Mouse (Mus musculus): ENCODE data around the gene Hspg2.

Hspg2 gene

DNA sequence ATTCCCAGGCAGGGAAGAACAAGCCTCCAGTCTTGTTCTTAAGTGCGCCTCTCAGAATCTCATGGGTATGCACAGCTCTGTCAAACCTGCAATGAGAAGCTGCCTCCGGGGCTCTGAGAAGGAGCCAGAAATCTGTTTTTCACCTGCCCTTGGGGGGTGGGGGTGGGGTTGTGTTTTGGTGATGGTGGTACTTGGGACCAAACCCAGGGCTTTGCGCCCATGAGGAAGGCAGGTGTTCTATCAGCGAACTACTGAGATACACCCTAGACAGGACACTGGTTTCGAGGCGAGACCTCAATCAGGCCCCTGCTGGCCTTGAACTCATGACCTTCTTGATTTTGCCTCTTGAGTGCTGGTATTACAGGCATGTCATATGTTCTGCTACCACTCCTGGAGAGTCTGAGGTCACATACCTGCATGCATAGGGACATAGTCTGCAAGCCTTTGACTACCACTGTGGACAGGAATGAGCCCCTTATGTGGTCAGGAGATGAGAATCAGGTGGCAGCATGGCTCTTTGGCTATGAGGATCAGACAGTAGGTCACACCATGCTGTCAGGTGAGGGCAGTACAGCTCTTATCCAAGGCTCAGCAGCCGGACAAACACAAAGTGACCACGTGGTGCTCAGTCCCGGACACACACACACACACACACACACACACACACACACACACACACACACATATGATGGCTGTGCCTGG lies 30.5 kb downstream of the Hspg2 start:
- no peak for DNase-seq (ENCODE audit: extremely low spot score, low spot score)

DNA sequence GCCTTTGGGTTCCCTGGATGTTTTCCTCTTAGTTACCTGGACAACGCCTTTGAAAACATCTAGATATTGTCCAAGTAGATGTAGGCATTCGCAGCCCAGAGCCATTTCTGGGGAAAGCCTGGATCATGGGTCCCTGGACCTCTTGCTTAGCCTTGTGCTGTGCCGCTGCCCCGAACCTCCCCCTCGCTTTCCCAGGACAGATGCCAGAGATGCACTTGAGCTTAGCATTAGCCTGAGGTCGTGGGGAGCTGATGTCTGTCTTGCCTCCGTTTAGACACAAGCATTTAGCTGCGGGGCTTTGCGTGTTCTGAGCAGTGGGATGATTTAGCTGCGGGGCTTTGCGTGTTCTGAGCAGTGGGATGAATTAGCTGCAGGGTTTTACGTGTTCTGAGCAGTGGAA lies 31.6 kb downstream of the Hspg2 start:
- no peak for DNase-seq (ENCODE audit: extremely low spot score, low spot score)

DNA sequence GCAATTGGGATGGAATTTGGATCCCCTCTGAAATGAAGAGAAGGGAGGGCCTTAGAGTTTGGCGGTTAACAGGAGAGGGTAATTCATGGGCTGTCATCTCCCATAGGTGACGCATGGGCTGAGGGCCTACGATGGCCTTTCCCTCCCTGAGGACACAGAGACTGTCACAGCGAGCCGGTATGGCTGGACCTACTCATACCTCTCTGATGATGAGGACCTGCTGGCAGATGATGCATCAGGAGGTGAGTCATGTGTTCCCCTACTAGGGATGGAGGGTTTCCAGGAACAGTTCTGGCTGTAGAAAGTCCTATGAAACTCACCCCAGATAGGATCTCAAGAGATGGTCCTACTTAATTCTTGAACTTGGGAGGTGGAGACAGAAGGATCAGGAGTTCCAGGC lies 32.4 kb downstream of the Hspg2 start:
- DNase-seq (ENCODE audit: extremely low spot score, low spot score), result no peak

DNA sequence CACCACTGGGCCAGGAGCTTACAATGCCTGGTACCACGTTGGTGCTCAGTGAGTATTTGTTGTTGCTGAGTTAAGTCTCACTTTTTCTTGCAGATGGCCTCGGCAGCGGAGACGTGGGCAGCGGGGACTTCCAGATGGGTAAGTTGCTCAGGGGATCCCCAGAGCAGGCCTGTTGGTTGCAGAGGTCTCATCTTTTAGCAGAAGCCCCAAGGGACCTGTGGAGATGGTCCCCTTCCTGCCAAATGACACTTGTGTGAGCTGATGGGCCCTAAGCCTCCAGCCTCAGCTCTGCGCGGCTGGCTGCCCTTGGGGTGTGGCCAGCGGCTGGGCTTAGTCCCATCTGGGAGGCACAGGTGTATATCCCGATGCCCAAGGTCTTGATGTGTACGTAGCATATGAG lies 33.6 kb downstream of the Hspg2 start:
- DNase-seq (ENCODE audit: extremely low spot score, low spot score), result no peak

DNA sequence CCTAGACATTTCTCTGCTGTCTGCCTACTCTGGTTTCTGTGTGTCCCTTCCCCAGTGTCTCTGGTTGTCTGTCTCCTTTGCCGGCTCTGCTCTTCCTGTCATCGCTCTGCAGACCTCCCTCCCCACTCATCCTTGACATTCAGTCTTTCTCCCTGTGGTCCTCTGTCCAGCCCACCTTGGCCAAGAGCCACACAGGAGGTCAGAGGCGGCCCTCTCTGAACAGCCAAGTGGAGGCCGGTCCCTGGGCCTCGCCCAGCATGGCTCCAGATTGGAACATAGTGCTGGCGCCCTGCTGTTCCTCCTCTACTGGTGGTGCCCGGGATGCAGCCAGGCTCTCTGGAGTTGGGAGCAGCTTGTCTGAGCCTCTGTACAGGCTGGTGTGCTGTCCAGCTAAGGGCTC lies 34.2 kb downstream of the Hspg2 start:
- DNase-seq (ENCODE audit: extremely low spot score, low spot score), result no peak

DNA sequence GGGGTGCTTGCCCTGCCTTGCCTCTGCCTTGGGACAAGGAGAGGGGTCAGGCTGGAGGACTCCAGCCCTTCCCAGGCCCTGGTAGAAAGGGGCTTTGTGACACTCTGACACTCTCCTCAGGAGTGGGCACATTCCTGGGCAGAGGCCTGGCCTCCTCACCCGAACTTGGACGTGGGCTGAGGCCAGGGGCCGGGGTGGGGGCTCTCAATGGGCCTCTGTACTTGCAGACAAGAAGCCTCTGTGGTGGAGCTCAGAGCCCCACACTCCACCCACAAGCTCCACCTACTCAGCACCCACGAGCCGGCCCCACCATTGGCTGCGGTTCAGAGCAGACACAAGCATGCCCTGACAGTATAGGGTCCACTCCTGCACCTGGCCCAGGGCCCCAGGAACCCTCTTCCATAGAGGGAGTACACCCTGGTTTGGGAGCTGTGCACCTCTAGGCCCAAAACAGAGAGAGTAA lies 35.0 kb downstream of the Hspg2 start:
- no peak for DNase-seq (ENCODE audit: extremely low spot score, low spot score)

DNA sequence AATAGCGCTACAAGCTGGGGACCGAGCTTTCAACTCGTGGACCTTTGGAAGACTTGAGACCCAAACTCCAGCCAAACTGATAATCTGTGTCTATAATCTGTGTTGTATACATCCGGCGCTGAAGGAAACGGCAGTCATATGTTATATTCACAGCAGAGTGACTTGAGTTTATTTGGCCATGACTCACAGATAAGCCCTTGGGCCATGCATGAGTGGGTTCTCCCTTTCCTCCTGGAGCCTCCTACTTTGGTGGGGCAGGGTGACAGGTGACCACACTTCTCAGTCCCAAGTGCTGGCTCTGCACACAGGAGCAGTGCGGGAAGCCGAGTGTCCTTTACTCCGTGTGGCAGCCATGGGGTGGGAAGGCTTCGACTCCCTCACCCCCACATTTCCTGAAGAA lies 38.1 kb downstream of the Hspg2 start:
- DNase-seq (ENCODE audit: extremely low spot score, low spot score), result no peak

DNA sequence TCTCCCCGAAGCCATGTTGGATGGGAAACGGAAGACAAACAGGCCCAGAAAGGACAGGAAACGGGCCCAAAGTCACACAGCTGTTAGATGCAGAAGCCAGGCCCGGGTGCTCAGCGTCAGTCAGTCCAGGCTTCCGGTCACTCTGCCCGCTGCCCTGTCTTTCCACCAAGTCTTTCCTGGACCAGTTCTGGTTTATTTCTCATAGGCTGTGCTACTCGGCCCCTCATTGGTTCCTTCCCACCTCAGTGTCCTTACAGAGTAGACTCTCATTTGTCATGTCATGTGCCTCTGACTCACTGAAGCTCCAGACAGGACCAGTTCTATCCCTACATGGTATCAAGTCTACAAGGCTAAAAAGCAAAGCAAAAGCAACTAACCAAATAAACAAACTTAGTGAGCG lies 41.0 kb downstream of the Hspg2 start:
- DNase-seq (ENCODE audit: extremely low spot score, low spot score), result no peak

DNA sequence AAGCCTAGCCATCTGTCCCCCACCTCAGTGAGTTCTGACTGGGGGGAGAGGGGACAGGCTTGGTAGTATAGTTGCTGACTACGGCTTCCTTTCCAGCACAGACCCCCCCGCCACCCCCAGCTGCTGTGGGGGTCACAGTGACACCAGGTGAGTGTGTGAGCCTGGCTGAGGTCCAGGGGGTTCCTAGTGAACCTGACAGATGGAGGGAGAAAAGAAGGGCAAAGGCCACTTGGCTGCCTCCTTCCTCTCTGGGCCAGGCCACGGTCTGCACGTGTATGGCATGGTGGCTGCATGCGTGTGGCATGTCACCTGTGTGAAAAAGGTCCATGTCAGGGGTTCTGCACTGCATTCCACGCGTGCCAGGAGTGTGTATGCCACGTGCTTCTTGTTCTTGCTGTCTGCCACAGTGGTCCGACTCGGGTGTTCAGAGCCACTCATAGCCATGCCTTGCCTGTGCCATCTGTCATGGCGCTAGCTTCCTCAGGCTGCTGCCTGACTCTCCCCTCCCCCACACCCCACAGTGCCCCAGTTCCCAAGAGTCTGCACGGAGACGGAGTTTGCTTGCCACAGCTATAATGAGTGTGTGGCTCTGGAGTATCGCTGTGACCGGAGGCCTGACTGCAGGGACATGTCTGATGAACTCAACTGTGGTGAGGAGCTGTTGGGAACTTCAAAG lies 41.6 kb downstream of the Hspg2 start:
- DNase-seq (ENCODE audit: extremely low spot score, low spot score), result no peak

DNA sequence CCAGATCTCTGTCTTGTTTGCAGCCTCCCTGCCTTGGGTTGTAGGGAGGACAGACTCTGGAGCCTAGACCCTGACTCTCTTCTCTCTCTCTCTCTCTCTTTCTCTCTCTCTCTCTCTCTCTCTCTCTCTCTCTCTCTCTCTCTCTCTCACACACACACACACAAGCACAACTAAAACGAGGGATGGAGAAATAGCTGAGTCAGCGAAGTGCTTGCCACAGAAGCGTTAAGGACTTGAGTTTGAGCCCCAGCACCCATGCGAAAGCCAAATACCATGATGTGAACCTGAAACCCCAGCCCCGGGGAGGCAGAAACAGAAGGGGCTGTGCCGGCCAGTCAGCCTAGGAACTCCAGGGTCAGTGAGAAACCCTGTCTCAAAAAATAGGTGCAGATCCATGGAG lies 44.3 kb downstream of the Hspg2 start:
- DNase-seq (ENCODE audit: extremely low spot score, low spot score), result no peak

DNA sequence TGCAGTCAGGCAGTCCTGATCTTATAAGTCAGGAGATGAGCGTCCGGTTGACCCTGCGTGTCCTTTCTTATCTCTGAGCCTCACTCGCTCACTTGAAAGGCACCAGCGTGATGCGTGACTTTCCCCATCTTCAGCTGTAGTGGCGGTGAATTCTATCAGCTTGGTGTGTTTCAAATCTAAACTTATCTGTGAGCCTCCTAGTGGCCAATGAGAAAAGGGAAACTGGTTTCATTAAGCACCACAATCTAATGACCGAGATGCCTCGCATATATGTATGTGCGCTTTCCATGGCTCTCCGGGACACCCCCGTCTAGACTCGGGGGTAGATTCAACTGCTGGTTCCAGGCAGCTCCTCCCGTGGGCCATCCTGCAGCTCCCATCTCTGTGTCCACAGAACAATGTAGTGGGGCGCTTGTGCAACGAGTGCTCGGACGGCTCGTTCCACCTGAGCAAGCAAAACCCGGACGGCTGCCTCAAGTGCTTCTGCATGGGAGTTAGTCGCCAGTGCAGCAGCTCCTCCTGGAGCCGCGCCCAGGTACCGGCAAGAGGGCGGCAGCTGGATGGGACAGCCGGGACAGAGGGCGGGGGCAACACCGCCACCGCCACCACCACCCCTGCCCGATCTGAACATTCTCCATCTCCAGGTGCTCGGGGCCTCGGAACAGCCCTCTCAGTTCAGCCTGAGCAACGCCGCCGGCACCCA lies 49.6 kb downstream of the Hspg2 start:
- DNase-seq (ENCODE audit: extremely low spot score, low spot score), result no peak

DNA sequence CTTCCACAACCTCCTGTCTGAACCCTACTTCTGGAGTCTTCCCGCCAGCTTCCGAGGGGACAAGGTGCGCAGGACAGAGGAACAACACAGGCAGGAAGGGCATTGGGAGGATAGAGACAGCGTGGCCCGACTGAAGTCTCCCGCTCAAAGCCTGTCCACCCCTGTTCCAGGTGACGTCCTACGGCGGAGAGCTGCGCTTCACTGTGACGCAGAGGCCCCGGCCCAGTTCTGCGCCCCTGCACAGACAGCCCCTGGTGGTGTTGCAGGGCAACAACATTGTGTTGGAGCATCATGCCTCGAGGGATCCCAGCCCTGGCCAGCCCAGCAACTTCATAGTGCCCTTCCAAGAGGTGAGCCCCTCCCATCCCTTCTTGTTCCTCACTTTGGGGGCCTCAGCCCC lies 50.2 kb downstream of the Hspg2 start:
- no peak for DNase-seq (ENCODE audit: extremely low spot score, low spot score)

DNA sequence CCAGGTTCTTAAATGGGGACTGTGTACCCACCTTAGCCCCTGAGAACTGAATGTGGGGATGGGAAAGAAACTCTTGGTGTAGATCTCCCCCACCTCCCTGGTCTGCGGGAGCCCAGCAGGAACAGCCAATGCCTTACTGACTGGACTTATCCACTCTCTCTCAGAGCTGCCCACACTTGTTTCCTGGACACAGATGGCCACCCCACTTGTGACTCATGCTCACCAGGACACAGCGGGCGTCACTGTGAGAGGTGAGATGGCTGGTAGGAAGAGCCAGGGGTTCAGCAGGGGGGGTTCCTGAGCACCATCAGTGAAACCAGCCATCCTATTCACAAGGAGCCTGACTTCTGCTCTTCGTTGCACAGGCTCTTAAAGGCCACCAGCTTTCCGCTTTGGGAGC lies 51.8 kb downstream of the Hspg2 start:
- DNase-seq (ENCODE audit: extremely low spot score, low spot score), result no peak

DNA sequence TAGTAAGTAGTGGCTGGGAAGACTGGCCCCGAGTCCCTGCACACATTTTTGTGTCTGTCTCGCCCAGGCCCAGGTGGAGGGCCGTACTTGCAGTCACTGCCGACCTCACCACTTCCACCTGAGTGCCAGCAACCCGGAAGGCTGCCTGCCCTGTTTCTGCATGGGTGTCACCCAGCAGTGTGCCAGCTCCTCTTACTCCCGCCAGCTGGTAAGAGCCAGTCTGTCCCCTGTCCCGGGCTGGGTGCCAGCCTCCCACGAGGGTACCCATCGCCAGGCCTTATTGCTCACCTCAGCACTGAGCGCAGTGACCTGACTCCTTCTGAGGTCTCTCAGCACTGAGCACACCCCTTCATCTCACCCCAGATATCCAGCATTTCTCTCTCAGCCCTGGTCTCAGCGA lies 53.4 kb downstream of the Hspg2 start:
- DNase-seq (ENCODE audit: extremely low spot score, low spot score), result no peak

DNA sequence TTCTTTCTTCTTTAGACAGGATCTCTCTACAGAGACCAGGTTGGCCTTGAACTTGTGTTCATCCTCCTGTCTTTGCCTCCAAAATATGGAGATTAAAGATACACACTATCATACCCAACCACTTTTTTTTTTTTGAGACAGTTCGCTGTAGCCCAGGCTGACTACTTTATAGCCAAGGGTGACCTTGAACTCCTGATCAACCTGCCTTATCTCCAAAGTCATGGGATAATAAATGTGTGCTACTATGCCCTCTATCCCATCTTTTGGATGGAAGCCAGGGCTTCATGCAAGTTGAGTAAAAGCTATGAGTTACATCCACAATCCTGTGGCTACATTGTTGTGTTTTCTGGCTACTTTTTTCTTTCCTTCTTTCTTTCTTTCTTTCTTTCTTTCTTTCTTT lies 56.9 kb downstream of the Hspg2 start:
- DNase-seq (ENCODE audit: extremely low spot score, low spot score), result no peak

DNA sequence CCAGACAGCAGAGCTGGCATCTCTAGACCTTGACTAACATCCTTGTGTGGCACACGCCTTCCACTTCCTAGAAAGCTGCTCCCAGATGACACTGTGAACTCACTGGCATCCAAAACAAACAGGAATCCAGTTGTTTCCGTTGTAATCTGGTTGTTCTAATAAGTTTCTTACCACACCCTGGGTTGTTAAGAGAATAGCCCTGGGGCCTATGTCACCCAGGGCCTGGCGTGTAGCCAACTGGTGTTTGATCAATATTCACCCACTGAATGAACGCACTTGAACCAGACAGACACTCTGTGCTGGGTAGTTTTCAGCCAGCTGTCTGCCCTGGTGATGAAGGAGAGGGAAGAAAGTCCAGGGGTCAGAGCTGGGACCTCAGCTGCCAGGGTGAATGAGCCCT lies 58.8 kb downstream of the Hspg2 start:
- no peak for DNase-seq (ENCODE audit: extremely low spot score, low spot score)

DNA sequence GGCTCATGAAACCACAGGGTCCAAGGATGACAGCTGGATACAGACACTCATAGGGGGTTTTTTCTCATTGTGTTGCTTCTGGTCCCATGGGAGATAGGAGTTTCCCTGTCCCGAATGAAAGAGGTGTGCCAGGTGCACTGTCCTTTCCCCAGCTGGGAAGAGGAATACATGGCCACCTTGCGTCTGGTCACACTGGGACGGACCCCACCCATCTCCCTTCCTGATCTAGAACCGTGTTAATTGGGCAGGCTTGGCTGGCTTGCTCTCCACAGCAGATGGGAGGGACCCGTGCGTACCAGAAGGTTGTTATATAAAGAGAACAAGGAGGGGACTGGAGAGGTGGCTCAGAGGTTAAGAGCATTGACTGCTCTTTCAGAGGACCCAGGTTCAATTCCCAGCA lies 59.3 kb downstream of the Hspg2 start:
- no peak for DNase-seq (ENCODE audit: extremely low spot score, low spot score)

DNA sequence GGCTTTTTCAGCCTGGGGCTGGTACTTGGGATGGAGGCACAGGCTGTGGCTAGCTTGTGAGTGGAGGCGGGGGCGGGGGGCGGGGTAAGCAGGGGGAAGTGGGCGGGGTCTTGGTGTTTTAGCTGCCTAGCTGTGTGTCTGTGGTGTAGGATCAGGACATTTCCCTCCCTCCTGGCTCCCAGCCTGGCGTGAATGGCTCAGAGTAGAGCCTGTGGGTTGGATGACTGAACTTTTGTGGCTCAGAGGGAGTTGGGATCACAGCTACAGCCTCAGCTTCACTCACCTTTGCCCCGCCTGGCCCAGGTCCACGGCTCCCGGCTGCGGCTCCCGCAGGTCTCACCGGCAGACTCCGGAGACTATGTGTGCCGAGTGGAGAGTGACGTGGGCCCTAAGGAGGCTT lies 71.8 kb downstream of the Hspg2 start:
- no peak for DNase-seq (ENCODE audit: extremely low spot score, low spot score)

DNA sequence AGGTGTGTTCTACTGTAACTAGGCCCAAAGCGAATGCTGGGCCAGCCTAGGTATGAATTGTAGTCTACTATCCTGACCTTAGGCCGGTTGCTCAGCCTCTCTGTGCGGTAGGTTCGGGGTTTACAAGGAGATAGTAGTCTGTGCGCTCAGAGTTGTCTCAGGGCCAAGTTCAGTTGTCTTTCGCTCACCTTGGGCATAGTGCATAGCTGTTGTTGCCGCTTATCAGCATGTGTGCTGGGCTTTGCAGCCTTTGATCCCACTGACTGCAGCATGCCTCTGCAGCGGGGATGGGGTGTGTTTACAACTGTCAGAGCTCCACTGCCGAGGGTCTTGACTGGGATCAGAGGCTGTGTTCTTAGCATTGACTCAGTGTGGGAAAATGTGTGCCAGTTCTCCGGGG lies 74.4 kb downstream of the Hspg2 start:
- DNase-seq (ENCODE audit: extremely low spot score, low spot score), result no peak

DNA sequence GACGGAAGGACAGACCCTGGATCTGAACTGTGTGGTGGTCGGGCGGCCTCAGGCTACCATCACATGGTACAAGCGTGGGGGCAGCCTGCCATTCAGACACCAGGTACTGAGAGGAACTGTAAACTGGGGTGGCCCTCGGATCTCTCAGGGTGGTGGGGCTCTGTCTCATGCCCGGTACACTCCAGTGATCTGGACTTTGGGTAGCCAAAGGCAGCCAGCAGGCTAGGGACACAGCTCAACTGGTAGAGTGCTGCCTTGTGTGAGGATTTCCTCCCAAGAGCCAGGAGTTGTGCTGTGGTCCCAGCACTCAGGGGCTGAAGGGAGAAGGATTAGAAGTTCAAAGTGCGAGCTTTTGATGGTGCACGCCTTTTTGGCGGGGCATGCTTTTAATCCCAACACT lies 77.0 kb downstream of the Hspg2 start:
- no peak for DNase-seq (ENCODE audit: extremely low spot score, low spot score)

DNA sequence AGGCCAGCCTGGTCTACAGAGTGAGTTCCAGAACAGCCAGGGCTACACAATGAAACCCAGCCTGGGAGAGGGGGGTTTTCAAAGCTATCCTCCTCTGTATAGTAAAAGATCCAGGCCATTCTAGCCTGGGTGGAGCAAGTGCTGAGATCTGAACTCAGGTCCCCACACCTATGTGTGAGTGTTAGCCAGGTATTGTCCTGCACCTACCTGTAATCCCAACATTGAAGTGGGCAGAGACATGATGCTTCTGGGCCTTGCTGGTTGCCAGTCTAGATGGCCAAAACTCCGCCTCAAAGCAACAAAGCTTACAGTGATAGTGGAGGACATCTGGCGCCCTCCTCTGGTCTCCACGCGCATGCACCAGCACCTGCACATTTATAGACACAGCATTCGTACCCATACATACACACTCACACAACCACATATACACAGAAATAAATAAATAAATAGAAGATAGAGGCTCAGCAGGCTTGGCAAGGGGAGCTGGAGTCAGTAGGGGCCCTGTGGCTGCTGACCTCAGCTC lies 77.5 kb downstream of the Hspg2 start:
- peak; percentile 36 for DNase-seq (ENCODE audit: extremely low spot score, low spot score)

DNA sequence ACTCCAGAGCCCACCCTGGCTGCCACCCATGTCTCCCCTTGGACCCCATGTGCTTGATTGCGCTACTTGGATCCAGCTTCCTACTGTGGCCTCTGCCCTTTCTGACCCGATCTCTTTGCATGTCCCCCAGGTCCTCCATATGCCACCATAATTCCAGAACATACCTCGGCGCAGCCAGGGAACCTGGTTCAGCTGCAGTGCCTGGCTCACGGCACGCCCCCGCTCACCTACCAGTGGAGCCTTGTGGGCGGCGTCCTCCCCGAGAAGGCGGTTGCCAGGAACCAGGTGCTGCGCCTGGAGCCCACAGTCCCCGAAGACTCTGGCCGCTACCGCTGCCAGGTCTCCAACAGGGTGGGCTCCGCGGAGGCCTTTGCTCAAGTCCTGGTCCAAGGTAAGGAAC lies 84.9 kb downstream of the Hspg2 start:
- DNase-seq (ENCODE audit: extremely low spot score, low spot score), result no peak
